Mouse (Mus musculus) myocyte (in vitro differentiated cells): ENCODE data around the gene Nsmce4a. TPM values are rescaled to one million over a fixed set of nuclear protein-coding genes. Genes with fewer than 3 reads are reported as not detected.

ENCODE experiments used
- H3K27me3 ChIP-seq: one replicate; pipeline ENCODE4 v1.6.1; 2011; ENCODE audit not compliant: control insufficient read depth, insufficient read depth, insufficient read length
- H3K36me3 ChIP-seq: one replicate; pipeline ENCODE4 v1.6.1; 2011; ENCODE audit not compliant: control insufficient read depth, insufficient read depth
- H3K4me2 ChIP-seq: one replicate; pipeline ENCODE4 v1.6.1; 2011; ENCODE audit warnings: low read depth, control low read depth
- H3K4me3 ChIP-seq: one replicate; pipeline ENCODE4 v1.5.1; 2011; ENCODE audit warnings: mild to moderate bottlenecking, control low read depth, moderate library complexity
- H3K79me2 ChIP-seq: one replicate; pipeline ENCODE4 v1.6.1; 2011; ENCODE audit not compliant: control insufficient read depth, insufficient read depth
- H3ac ChIP-seq: one replicate; pipeline ENCODE4 v1.6.1; 2011; ENCODE audit not compliant: control insufficient read depth, insufficient read length
- CEBPB ChIP-seq: IDR thresholded peaks from 2 replicates; pipeline ENCODE4 v1.6.1; 2011; ENCODE audit warnings: mild to moderate bottlenecking, moderate library complexity; ENCODE audit not compliant: poor library complexity, insufficient read depth, severe bottlenecking
- E2F4 ChIP-seq: IDR thresholded peaks from one replicate; pipeline ENCODE4 v1.6.1; 2011; ENCODE audit warnings: mild to moderate bottlenecking, control low read depth, moderate library complexity; ENCODE audit not compliant: insufficient read depth
- MAX ChIP-seq: IDR thresholded peaks from one replicate; pipeline ENCODE4 v1.6.1; 2011; ENCODE audit warnings: low read depth, mild to moderate bottlenecking, control low read depth
- MYOG ChIP-seq, 3 experiments: IDR thresholded peaks; one replicate each; pipeline ENCODE4 v1.6.1; 2011; ENCODE audit warnings: control low read depth in 2 of 3, low read depth in 2 of 3, mild to moderate bottlenecking in 2 of 3; ENCODE audit not compliant: insufficient read length in 2 of 3, control insufficient read depth in 1 of 3, insufficient read depth in 1 of 3
- POLR2A ChIP-seq: IDR thresholded peaks from one replicate; pipeline ENCODE4 v1.6.1; 2011; ENCODE audit warnings: low read depth, mild to moderate bottlenecking, control low read depth, moderate library complexity; ENCODE audit not compliant: insufficient read length
- POLR2AphosphoS2 ChIP-seq: IDR thresholded peaks from one replicate; pipeline ENCODE4 v1.6.1; 2011; ENCODE audit warnings: low read depth, control low read depth; ENCODE audit not compliant: insufficient read length
- REST ChIP-seq: IDR thresholded peaks from one replicate; pipeline ENCODE4 v1.6.1; 2011; ENCODE audit warnings: mild to moderate bottlenecking, control low read depth, moderate library complexity; ENCODE audit not compliant: insufficient read depth, insufficient read length
- SRF ChIP-seq: IDR thresholded peaks from one replicate; pipeline ENCODE4 v1.6.1; 2011; ENCODE audit warnings: low read depth; ENCODE audit not compliant: control insufficient read depth, insufficient read length
- TCF12 ChIP-seq: IDR thresholded peaks from one replicate; pipeline ENCODE4 v1.6.1; 2011; ENCODE audit warnings: mild to moderate bottlenecking, control low read depth; ENCODE audit not compliant: poor library complexity, insufficient read depth, severe bottlenecking
- USF1 ChIP-seq: IDR thresholded peaks from one replicate; pipeline ENCODE4 v1.6.1; 2011; ENCODE audit warnings: low read depth, mild to moderate bottlenecking, control low read depth, moderate library complexity
- polyA plus RNA-seq: library from polyadenylated mRNA; unstranded; fragments of >200 nt; fragmentation: generic; extraction: Trizol; gene quantifications from one replicate; pipeline ENCODE4 v1.2.1, GENCODE M21; 2012; ENCODE audit warnings: missing spikeins

Nsmce4a gene
- polyA plus RNA-seq, 1 experiment, result 24.4 TPM

GRCm38 (mm10) chr7:130492026-130492425, 80.9 kb downstream of the Nsmce4a start:
- TF ChIP-seq MAX (no peak), TCF12 (no peak), MYOG (IDR thresholded peaks at IDR 0.05; ENCODE audit: control insufficient read depth in 1 of 3, insufficient read depth in 1 of 3, insufficient read length in 2 of 3, low read depth in 2 of 3) (no peak), SRF (no peak), USF1 (no peak), REST (no peak), POLR2AphosphoS2 (no peak), CEBPB (no peak), POLR2A (no peak), E2F4 (no peak)
- H3K27me3 ChIP-seq, result no peaks in the 10 kb centered on the region
- H3ac ChIP-seq, result no peak overlapping the region

More at GRCm38 (mm10) chr7:130492026-130492425, 80.9 kb downstream of the Nsmce4a start:
- Histone ChIP-seq H3K36me3 (peaks cover 11% of the 10 kb centered on the region), H3K4me3 (no peak overlapping the region), H3K4me2 (no peak overlapping the region), H3K79me2 (peaks cover 2% of the 10 kb centered on the region)

Other genes starting within 250 kb of the Nsmce4a start
- 9.8 TPM for gene Ate1, start 52.7 kb downstream of the Nsmce4a start, polyA plus RNA-seq
- gene Tacc2, start 4.3 kb upstream of the Nsmce4a start, polyA plus RNA-seq, result 61.8 TPM
- not detected for gene Btbd16, start 201.0 kb upstream of the Nsmce4a start, polyA plus RNA-seq